Mouse (Mus musculus) layer of hippocampus, postnatal 36 days (tissue): ENCODE measurements around the gene Ttc7b. TPM values are rescaled to one million over a fixed set of nuclear protein-coding genes. Genes with fewer than 3 reads are reported as not detected.

Source experiments
- DNase-seq, 2 experiments: peaks; one replicate each; pipeline ENCODE4 v3.0.0; 2022
- total RNA-seq, 2 experiments: library from RNA; stranded (reverse); gene quantifications; 2 replicates each; pipeline ENCODE4 v1.2.3; 2021

Gene Ttc7b
- total RNA-seq, 2 experiments from 2014 or later: 160 to 183 TPM

DNA sequence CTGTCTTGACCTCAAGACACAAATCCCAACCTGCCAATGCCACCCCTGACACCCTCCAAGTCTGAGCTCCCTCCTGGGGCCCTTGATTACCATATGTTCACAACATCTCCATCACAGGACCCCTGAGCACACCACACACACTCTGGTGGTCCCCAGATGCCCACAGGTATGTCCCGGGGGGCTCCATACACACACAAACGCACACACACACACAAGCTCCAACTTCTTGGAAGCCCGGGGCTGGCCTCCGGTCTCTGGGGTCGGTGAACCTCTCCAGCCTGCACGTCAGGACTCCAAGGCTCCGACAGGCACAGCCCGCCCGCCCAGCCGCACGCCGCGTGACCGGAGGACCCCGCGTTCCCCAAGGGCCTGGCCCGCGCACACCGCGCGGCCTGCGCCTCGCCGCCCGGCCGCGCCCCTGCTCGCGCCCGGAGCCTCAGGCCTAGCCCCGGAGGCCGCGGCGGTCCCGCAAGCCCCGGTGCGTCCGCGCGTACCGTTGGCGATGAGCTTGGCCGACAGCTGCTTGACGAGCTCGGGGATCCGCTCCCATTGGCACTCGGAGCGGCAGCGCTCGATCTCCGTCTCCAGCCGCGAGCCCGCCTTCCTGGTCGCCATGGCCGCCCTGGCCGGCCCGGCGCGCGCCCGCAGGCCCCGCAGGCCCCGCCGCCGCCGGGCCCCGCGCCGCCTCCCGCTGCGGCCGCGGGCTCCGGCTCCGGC, 391 bp downstream of the Ttc7b start:
- peak; percentile 47 to 59 for DNase-seq

DNA sequence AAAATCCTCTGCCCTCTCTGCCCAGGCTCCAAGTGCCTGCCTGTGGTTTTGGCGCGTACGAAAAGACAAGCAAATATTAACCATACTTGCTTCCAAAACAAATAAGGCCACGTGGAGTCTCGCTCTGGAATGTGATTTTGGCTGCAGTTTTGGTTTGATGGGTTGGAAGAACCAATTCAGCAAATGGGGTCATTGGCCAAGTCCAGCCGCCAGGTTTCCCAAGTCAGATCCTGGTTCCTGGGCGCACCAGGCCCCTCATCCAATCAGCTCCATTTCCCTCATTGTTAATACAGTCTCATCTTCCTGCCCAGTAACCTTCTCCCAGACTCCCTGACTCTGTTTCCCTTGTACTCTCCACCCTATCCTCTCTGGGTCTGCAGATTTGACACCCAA, 946 bp downstream of the Ttc7b start:
- no peak for DNase-seq

DNA sequence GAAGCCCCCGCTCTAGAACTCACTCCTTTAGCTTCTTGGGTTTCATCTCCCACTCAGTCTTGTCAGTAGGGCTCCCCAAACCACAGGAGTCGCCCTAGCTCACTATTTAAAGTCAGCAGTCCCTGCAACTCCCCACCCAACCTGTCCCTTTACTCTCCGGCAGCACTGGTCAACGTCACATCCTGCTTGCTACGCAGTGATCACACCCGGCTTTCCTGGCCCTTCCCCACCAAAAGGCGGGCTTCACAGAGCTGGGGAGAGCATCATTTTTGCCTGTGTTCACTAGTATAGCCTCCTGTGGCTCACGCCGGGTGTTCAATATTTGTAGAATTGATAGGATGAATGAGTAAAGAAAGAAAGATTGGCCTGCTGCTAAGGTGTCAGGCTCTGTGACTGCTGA, 3.3 kb downstream of the Ttc7b start:
- no peak for DNase-seq

DNA sequence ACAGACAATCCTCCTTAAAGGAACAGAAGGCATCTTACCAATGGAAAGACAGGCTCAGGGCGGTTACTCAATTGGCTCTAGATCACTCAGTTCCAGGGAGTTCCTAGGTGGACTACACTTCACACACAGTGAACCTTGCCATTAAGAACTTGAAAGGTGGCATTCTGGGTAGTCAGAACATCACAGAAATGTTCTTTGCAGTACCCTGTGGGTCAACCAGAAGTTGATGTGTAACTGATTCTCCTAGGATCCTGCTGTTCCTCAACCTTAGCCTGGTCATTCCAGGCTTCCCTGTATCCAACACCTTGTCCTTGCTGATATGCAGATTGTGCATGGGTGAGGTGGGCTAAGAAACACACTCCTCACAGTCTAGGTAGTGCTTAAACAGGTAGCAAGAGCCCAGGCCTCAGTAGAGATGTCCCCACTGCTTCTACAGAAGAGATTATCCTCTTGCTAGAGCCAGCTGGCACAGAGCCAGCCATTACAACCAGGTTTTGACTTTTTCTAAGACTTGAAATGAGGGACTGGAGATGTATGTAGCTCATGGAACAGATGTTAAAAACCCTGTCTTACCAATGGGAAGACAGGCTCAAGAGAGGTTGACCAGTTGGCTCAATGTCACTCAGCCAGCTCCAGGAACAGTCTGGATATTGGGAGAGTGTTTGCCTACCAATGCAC, 4.3 kb downstream of the Ttc7b start:
- DNase-seq: no peak

DNA sequence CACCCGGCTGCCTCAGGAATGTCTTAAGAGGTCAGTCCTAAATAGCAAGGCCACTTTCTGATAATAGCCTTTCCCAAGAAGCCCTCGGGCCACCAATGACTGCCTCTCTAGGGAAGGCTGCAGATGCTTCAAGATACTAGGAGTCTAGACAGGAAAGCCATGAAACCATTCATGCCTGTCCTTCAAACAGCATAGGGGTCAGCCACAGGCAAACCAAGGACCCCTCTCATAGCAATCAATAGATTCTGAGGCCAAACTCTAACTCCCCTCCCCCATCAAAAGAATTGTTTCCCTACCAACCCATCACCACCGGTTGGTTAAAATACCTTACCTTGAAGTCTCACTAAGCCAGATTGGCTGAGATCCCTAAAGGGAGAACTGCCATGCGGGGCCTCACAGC, 5.1 kb downstream of the Ttc7b start:
- DNase-seq: no peak

DNA sequence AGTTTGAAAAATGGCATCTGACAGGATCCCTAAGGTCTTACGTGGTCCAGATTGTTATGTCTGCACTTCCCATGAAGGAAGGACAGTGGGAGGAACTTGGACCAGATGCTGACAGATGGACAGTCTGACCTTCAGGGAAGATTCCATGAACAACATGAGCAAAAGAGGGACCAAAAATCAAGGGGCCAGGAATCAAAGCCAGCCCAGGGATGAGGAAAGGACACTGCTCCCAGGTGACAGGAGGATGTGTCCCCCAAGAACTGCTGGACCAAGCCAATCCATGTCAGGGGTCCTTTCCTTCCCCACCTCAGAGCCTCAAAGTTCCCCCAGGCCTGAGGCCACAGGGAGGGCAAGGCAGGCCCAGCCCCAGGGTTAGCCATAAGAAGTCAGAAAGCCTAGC, 6.0 kb downstream of the Ttc7b start:
- no peak for DNase-seq

DNA sequence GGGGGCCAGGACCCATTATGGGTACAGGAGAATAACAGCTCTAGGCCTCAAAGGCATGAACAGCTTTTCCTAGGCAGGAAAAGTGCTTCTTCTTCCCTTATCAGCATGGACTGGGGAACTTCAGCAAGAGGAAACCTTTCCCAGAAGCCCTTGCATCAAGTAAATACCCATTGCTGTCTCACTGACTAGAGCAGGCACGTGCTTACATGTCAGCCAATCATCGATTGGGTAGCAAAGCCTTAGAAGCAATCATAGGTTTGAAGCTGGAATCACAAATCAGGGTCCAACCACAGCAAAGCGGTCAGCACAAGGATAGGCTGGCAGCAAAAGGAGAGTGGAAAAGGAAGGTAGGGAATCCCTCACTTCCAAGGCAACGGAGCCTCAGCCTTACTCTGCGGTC, 7.5 kb downstream of the Ttc7b start:
- DNase-seq: no peak

DNA sequence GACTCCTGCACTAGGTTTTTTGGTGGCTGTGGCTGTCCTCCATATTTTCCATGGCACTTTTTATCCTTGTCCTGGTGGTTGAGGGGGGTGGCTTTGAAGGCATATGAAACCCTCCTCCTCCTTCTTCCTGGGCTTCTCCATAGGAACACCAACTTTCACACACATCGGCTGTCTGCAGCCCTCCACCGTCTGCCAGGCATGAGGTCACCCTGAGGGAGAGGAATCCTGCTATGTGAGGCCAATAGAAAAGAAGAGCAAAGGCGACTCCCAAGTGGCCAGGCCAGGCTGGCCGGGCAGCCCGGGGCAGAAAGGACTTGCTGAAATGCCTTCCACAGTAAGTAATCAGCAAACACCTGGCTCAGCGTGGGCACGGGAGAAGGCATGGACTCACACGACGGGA, 8.0 kb downstream of the Ttc7b start:
- no peak for DNase-seq

DNA sequence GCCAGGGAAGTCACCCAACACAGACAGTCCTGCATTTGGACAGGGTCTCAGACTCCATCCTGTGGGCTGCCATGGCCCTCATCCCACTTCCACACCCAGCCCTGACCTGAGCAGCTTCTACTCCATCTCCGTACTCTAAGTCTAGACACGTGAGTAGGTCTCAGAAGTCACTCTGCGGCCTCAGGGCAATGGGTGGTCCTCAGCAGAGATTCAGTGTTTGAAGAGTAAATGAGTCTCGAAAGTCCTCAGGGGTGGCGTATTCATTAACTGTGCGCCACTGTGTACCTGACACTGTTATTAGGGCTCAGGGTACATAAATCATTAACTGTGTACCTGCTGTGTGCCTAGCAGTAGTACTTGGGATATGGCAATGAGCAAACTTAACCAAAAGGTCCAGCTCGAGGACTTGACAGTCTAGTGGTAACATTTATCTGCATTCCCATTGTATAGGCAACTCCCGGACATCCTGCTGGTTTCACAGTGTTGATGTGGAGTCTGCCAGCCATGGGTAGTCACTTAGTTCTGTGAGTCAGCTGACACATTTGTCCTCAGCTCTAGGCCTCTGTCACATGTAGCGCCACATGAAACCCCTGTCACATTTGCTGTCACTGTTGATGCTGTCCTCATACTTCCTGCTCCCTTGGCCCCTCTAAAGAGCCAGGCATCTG, 10.9 kb downstream of the Ttc7b start:
- DNase-seq: no peak

DNA sequence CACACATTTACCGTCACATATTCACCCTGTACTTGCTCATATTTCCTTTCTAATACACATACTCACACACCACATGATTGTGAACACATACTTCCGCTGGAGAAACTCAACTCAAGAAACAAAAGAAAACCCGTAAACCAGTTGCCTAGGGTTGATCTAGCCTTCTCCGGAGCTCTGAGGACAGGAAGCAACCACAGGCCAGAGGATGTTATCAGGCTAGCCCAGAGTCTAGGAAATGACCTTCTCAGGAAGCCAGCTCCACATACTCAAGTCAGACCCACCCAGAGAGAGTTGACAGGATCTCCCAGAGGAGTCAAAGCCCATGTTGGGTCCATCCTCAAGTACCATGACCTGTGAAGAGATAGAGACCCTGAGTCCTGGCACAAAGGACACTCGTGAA, 12.0 kb downstream of the Ttc7b start:
- no peak for DNase-seq

DNA sequence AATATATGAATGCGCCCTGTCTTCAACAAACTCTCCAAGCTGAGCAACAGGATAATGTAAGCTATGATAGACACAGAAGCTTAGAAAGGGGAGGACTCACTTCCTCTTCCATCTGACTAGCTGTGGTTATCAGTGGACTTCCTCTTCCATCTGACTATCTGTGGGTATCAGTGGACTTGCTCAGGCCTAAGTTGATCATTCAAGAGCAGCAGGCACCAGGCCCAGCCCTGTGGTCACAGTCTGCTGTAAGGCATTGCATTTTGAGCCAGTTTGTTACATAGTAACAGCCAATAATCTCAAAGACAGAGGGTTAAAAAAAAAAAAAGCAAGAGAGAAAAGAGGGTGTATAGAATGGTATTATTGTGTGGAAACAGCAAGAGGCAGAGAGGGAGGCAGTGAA, 15.1 kb downstream of the Ttc7b start:
- no peak for DNase-seq

DNA sequence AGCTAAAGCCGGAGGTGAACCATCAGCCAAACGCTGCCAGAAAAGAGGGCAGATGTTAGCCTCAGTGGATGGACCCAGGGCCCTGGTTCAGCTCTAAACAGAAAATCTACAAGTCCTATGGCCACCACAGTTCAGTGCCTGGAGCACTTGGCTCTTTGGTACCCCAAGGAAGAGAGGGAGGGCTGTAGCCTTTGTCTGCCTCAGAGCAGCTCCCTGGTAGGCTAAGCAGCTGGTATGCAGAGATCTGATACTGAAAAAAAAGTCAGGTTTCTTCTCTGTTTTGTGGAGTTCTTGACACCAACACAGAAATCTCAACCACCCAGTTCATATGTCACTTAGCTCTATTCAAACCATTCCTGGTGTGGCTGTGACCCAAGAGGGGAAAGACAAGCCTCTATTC, 16.0 kb downstream of the Ttc7b start:
- DNase-seq: no peak

DNA sequence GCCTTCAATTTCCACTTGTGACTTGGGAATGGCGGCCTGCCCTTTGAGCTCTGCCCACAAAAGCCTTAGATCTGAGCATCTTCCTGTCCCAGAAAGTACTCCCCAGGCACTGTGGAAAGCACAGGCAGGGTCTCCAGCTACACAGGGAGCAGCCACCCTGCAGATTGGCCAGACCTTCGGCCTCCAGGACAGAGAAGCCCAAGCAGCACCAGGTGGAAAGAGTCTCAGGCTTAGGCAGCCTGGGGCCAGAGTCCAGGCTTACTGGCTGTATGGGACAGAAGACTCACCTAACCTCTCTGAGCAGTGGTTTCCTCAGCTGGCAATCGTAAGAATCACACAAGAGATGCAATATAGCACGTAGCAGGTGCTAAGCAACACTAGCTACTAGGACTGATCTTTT, 17.0 kb downstream of the Ttc7b start:
- no peak for DNase-seq

DNA sequence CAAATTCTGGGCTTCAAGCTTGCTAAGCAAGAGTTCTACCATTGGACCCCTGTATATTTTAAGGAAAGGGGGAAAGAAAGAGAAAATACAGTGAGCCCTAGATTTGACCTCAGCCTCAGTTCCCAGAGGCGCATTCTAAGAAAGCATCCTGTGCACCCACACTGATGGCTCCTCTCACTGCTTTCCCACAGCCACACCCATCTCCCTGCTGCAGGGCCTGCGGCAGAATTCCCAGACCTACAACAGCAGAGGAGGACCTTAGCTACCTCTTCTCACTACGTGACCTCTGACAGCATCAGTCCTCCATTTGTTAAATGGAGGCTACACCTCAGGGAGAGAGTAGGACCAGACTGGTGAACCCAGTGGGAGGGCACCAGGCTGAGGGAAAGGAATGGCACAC, 18.1 kb downstream of the Ttc7b start:
- DNase-seq: no peak

DNA sequence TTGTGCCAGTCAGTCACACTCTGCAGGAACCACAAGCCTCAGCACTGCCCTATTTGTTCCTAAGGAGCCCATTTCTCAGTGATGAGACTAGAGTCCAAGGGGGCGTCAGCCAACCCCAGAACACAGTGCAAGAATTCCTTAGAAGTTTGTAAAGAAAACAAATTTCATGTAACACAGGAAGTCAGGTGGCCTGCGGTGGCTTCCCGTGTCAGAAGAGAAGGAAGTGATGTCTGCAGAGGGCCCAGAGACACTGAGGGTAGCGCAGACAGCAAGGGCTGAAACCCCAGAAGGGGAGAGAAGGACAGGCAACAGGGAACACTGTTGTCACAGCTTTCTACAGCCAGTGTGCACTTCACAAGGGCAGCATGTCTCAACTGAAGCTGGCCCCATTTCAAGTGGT, 19.4 kb downstream of the Ttc7b start:
- no peak for DNase-seq

DNA sequence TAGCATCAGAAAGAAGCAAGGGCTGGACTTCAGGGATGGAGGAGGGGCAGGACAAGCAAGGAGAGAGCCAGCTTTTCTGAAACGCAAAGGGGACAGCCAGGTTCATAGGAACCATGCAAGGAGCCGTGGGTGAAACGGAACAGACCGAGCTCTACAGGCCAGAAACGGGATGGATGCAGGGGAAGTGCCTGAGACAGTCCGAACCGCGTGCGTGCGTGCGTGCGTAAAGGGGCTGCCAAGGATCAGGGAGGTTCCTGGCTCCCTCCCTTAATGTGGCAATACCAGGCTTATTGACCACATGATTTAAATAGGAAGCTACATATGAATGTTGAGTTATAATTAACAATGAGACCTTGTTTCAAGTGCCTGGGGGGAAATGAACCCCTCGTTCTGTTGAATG, 21.2 kb downstream of the Ttc7b start:
- DNase-seq: no peak

DNA sequence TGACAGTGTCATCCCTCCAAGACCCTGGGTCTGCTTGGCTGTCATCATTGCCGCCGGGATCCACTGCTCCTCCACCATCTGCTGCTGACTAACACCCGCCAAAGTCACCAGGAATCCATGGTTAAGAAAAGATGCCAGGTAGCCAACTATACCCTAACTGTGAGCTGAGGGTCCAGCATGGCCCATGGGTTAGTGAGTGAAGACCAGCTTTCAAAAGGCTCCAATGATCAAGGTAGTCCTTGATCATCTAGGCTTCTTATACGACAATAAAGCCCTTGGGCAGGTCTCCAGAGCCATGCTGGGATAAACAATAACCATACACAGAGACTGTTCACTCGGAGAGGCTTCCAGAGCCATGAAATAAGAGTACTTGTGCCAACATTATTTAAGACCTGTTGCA, 22.6 kb downstream of the Ttc7b start:
- DNase-seq: no peak

DNA sequence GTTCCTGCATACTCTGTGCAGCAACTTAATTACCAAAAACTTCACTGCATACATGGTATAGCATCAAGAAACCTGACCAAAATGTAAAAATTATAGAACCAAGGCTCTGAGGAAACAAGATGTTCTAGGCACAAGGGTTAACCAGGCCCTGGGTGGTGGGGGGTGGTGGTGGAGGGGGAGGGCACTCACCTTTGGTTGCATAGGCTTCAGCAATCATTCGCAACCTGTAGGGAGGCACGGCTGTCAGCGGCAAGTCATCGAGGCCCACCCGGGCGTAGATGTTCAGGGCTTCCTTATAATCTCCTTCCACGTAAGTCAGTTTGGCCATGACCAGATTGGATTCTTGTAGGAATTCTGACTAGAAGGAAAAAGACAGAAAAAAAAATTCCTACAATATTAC, 25.5 kb downstream of the Ttc7b start:
- no peak for DNase-seq

DNA sequence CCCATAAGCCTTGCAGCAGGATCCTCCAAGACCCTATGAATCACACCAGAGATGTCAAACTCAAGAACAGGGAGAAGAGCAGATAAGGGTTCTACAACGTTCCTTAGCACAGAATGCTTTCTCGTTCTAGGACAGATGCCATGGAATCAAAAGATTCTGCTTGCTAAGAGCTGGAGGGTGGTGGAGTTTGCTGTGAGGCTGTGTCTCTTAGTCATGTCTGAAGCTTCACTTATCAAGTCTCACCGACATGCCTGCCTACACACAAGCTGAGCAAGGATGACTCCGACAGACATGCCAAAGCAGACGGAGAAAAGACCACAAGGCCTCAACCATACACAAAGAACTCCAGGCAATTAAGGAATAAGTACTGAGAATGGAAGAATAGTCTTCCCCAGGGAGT, 27.4 kb downstream of the Ttc7b start:
- DNase-seq: no peak

DNA sequence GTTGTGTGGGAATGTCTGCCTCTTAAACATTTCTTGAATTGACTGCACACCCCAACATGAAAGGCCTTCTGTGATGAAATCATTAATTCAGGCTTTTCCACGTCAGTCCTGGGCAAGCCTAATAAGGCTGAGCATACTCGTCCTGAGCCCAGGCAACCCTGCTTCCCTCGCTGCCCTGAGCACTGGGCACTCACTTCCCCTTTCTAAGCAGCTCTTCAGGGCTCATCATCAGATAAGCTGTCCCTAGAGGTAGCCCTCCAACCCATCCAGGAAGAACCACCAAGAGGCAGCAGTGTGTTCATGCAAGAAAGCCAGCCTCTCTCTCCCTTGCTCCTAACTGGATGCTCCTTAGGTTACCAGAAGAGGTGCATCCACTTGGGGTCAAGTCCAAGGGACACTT, 27.9 kb downstream of the Ttc7b start:
- no peak for DNase-seq

DNA sequence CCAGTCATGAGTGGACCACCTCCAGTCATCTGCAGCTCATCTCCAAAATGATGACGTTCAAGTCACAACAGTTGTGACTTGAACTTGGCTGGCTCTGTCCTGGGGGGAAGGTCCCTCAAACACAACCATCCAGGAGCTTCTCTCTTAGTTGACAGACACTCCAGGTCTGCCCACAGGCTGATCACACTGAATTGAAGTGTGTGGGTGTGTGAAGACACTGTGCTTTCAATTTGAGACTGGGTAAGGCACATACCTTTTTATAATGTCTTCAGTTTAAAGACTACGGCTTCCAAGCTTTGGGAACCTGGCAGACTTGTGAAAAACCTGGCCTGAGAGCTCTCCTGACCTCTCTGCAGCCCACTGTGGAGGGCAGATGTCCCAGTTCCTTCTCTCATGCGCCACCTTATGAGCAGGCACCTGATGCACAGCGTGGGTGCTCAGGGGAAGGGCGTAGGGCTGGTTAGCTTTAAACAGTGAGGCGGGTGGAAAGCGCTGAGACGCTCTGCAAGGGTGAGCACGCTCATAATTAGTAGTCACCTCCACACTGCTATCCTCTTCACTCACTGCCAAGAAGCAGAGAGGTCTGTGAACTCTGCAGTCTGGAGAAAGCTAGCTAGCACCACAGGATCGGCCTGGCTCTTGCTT, 28.5 kb downstream of the Ttc7b start:
- no peak for DNase-seq

DNA sequence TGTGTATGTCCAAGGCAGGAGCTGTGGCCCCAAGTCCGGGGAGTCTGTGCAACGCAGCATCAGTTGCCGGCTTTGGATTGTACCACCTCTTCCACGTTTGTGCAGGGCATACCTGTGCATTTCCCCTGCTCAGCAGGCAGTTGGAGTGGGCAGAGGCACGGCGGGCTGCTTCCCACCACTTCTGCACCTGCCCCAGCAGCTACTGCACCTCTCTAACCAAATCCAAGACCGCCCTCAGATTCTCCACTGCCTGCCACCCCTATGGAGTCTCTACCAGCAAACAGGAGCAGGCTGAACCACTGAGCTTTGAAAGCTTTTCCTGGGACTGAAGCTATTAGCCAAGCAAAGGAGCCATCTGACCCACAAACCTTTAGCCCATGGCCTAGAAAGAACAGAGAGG, 30.8 kb downstream of the Ttc7b start:
- DNase-seq: no peak

DNA sequence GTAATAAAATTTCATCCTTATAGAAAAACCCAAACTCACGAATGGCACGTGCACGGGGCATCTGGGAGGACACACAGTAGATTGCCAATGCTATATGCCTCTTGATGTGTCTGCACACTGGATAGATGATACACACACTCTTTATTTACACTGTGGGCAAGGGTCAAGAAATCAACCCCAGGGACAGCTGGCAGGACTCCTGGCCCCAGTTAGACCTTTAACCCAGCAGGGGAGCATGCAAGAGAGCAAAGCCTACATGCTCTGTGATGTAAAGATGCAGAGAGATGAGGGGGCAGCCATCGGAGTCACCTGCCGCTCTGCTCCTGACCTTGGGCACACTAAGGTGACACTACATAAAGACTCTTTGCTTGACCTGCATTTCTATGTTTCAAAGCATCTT, 32.3 kb downstream of the Ttc7b start:
- no peak for DNase-seq

DNA sequence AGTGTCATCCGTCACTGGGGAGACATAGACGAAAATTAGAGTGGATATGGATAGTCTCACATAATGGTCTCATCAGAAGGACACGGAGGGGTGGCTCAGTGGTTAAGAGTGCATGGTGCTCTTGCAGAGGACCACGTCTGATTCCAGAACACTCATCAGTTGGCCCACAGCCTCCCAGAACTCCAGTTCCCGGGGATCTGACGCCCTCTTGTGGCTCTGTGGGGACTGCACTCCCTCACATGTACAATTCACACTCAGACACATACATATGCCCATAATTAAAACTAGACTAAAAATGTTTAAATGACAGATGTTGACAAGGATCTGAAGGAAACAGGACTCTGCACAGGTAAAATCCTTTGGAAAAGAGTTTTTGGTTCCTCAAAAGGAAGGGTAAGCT, 34.4 kb downstream of the Ttc7b start:
- no peak for DNase-seq
